Mouse (Mus musculus): ENCODE data around the gene Rlbp1. TPM values are rescaled to one million over a fixed set of nuclear protein-coding genes. Genes with fewer than 3 reads are reported as not detected.

The Rlbp1 gene
- polyA plus RNA-seq, 1 experiment = 0.52 TPM

GRCm38 (mm10) chr7:79362830-79363229 is 24.0 kb downstream of the Rlbp1 start:
- TF ChIP-seq POLR2A (IDR thresholded peaks at IDR 0.05; ENCODE audit: borderline replicate concordance, extremely low read depth, low read depth, low read length) (no peak), CTCF (IDR thresholded peaks at IDR 0.05; ENCODE audit: insufficient read depth, low read length) (no peak)
- peaks cover 9% of the 10 kb centered on the region for H3K4me1 ChIP-seq (ENCODE audit: control insufficient read depth, insufficient read depth, low read length)
- no peak for DNase-seq
- WGBS = 65% methylated on average over 7 of the region's 7 CpGs
- no peak overlapping the region for H3K4me3 ChIP-seq (replicated peaks; ENCODE audit: extremely low read depth, low read depth, low read length)

GRCm38 (mm10) chr7:79362208-79362607 is 24.6 kb downstream of the Rlbp1 start:
- WGBS = 66% methylated on average over 8 of the region's 8 CpGs
- no peak overlapping the region for H3K4me3 ChIP-seq (replicated peaks; ENCODE audit: extremely low read depth, low read depth, low read length)
- peaks cover 9% of the 10 kb centered on the region for H3K4me1 ChIP-seq (ENCODE audit: control insufficient read depth, insufficient read depth, low read length)
- TF ChIP-seq POLR2A (IDR thresholded peaks at IDR 0.05; ENCODE audit: borderline replicate concordance, extremely low read depth, low read depth, low read length) (no peak), CTCF (IDR thresholded peaks at IDR 0.05; ENCODE audit: insufficient read depth, low read length) (no peak)
- no peak for DNase-seq

- no peak for DNase-seq
- TF ChIP-seq CTCF (IDR thresholded peaks at IDR 0.05; ENCODE audit: insufficient read depth, low read length) (no peak), POLR2A (IDR thresholded peaks at IDR 0.05; ENCODE audit: borderline replicate concordance, extremely low read depth, low read depth, low read length) (no peak)
- Histone ChIP-seq H3K4me1 (ENCODE audit: control insufficient read depth, insufficient read depth, low read length) (peaks cover 9% of the 10 kb centered on the region), H3K4me3 (replicated peaks; ENCODE audit: extremely low read depth, low read depth, low read length) (no peak overlapping the region)
- WGBS = 82% methylated on average over 11 of the region's 11 CpGs
Measured at GRCm38 (mm10) chr7:79360056-79360455, 26.8 kb downstream of the Rlbp1 start.

GRCm38 (mm10) chr7:79359183-79359435 is 27.7 kb downstream of the Rlbp1 start:
- H3K4me1 ChIP-seq (ENCODE audit: control insufficient read depth, insufficient read depth, low read length) = peaks cover 9% of the 10 kb centered on the region
- DNase-seq = no peak
- 75% methylated on average over 3 of the region's 3 CpGs for WGBS
- TF ChIP-seq CTCF (IDR thresholded peaks at IDR 0.05; ENCODE audit: insufficient read depth, low read length) (no peak), POLR2A (IDR thresholded peaks at IDR 0.05; ENCODE audit: borderline replicate concordance, extremely low read depth, low read depth, low read length) (no peak)
- H3K4me3 ChIP-seq (replicated peaks; ENCODE audit: extremely low read depth, low read depth, low read length) = no peak overlapping the region

- no peak for DNase-seq
- TF ChIP-seq POLR2A (IDR thresholded peaks at IDR 0.05; ENCODE audit: borderline replicate concordance, extremely low read depth, low read depth, low read length) (no peak), CTCF (IDR thresholded peaks at IDR 0.05; ENCODE audit: insufficient read depth, low read length) (no peak)
- Histone ChIP-seq H3K4me3 (replicated peaks; ENCODE audit: extremely low read depth, low read depth, low read length) (no peak overlapping the region), H3K4me1 (ENCODE audit: control insufficient read depth, insufficient read depth, low read length) (peaks cover 9% of the 10 kb centered on the region)
- 47% methylated on average over 15 of the region's 15 CpGs for WGBS
Measured at GRCm38 (mm10) chr7:79358350-79359182, 28.3 kb downstream of the Rlbp1 start.

- Histone ChIP-seq H3K4me1 (ENCODE audit: control insufficient read depth, insufficient read depth, low read length) (no peaks in the 10 kb centered on the region), H3K4me3 (replicated peaks; ENCODE audit: extremely low read depth, low read depth, low read length) (no peak overlapping the region)
- 42% methylated on average over 12 of the region's 12 CpGs for whole genome bisulfite sequencing
- TF ChIP-seq POLR2A (IDR thresholded peaks at IDR 0.05; ENCODE audit: borderline replicate concordance, extremely low read depth, low read depth, low read length) = no peak
- peak; percentile 70 for TF ChIP-seq CTCF (IDR thresholded peaks at IDR 0.05; ENCODE audit: insufficient read depth, low read length)
- DNase-seq = peak; percentile 61
Measured at GRCm38 (mm10) chr7:79349738-79350386, 37.0 kb downstream of the Rlbp1 start.

- Histone ChIP-seq H3K4me3 (replicated peaks; ENCODE audit: extremely low read depth, low read depth, low read length) (no peak overlapping the region), H3K4me1 (ENCODE audit: control insufficient read depth, insufficient read depth, low read length) (no peaks in the 10 kb centered on the region)
- TF ChIP-seq CTCF (IDR thresholded peaks at IDR 0.05; ENCODE audit: insufficient read depth, low read length) (no peak), POLR2A (IDR thresholded peaks at IDR 0.05; ENCODE audit: borderline replicate concordance, extremely low read depth, low read depth, low read length) (no peak)
- no peak for DNase-seq
- WGBS = 82% methylated on average over 8 of the region's 8 CpGs
Measured at GRCm38 (mm10) chr7:79348816-79349215, 38.0 kb downstream of the Rlbp1 start.

- Histone ChIP-seq H3K4me1 (ENCODE audit: control insufficient read depth, insufficient read depth, low read length) (no peaks in the 10 kb centered on the region), H3K4me3 (replicated peaks; ENCODE audit: extremely low read depth, low read depth, low read length) (no peak overlapping the region)
- TF ChIP-seq POLR2A (IDR thresholded peaks at IDR 0.05; ENCODE audit: borderline replicate concordance, extremely low read depth, low read depth, low read length) (no peak), CTCF (IDR thresholded peaks at IDR 0.05; ENCODE audit: insufficient read depth, low read length) (no peak)
- no peak for DNase-seq
- WGBS = 77% methylated on average over 13 of the region's 13 CpGs
Measured at GRCm38 (mm10) chr7:79347108-79347813, 39.6 kb downstream of the Rlbp1 start.

- TF ChIP-seq CTCF (IDR thresholded peaks at IDR 0.05; ENCODE audit: insufficient read depth, low read length) (no peak), POLR2A (IDR thresholded peaks at IDR 0.05; ENCODE audit: borderline replicate concordance, extremely low read depth, low read depth, low read length) (no peak)
- WGBS = 72% methylated on average over 8 of the region's 8 CpGs
- no peak overlapping the region for H3K4me3 ChIP-seq (replicated peaks; ENCODE audit: extremely low read depth, low read depth, low read length)
- no peaks in the 10 kb centered on the region for H3K4me1 ChIP-seq (ENCODE audit: control insufficient read depth, insufficient read depth, low read length)
- no peak for DNase-seq
Measured at GRCm38 (mm10) chr7:79346555-79347075, 40.2 kb downstream of the Rlbp1 start.

Measured in lung, adult 2 months (tissue).